Mouse (Mus musculus) regulatory T cell (primary cell): Measurements from ENCODE around the gene Carf.

Experiments
- in situ Hi-C: fragments of 300-600 bp; cut with MboI, MseI; formaldehyde crosslinking; loops from one replicate; pipeline ENCODE4 v1.15.1; 2025; ENCODE audit warnings: high pct_unique_total_duplicates

The Carf gene

DNA sequence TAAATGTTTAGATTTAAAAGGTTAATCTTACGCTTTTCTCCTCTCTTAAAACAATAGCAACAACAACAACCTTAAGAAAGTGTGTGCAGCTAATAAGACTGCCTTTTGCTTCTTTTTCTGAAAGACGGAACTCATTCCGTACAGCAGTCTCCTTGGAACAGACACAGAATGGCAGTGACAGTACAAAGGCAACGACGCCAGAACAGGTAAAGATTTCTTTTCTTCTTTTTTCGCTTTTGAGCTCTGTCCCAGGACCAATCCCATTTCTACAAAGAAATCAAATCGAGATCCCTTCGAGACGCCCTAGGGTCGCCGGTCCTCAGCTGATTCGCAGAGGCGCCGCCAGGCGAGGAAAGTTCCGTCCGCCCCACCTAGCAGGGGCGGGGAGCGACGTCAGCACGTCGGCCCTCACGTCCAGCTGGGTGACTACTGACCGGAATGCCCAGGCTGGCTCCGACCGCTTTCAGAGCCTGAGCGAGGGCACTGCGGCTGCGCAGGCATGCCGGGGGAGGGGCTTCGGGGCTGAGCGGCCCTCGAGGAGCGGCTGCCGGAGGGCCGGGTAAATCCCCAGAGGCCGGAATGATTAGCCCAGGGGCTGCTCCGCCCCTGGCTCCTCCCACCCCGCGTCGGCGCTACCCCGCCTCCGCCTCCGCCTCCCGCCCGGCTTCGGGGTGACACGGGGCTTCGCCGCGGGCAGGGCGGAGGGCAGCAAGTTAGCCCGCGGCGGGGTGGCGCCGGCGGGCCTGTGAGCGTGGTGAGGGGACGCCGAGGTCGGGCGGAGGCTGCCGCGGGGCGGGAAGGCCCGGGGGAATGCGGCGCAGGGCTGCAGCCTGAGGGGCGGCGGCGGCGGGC is 82.1 kb downstream of the Carf start, which contains the start of gene Nbeal1:
Gene Nbeal1 (plus strand): TSS at position 668 of the 852 bp plus-strand sequence.
- in situ Hi-C loops, result no loop called here

GRCm38 (mm10) chr1:60180784-60181221 is 82.8 kb downstream of the Carf start:
- in situ Hi-C loops, result no loop called here

DNA sequence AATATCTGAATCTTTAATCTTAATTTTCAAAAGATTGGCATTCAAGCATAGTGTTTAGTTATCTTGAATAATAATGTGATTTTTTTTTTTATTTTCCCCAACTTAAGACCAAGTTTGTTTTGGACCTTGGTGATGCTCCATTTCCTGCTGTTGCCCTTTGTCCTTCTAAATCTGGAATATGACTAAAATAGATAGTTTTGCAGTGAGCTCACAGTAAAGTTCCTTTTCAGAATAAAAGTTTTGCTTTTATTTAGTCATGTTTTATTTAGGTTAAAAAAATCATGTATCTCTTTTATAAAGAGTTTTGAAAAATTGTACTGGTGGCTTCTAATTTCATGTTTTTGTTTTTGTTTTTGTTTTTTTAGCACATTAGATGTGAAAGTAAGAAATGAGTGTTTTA is 90.4 kb downstream of the Carf start:
- in situ Hi-C loops, result no loop called here

DNA sequence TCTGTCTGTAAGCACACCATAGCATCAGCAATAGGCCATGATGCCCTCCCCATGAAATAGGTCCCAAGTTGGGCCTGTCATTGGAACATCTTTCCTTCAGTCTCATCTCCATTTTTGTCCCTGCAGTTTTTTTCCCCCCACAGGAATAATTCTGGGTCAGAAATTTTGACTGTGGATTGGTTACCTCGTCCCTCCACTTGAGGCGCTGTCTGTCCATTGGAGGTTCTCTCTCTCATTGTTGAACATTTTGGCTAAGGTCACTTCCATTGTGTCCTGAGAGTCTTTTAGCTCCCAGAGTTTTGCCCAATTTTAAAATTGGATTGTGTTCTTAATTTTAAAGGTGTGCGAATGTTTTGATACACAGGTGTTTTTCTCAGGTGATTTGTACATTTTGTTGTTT is 98.8 kb downstream of the Carf start:
- in situ Hi-C loops, result no loop called here

GRCm38 (mm10) chr1:60199006-60199405 is 101.0 kb downstream of the Carf start:
- in situ Hi-C loops, result no loop called here
